Mouse (Mus musculus): ENCODE measurements around the gene Parp4.

Gene Parp4

DNA sequence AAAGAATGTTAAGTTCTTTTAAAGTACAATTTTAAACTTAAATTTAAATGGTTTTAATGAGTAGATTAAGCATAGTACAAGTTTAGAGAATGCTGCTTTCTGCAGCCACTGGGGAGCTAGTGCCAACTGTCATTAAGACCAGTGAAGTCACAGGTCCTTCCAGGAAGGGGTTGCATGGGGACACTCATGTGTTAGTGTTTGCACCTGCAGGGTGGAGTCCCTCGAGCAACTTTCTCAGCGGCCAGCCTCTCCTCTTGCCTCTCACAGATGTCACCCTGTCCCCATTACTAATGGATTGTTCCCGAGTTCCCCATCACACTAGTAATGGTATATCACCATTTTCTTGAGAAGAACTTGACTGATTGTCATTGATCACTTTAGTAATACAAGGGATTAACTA lies 37.8 kb downstream of the Parp4 start:
- DNase-seq (ENCODE audit: low spot score) = no peak

DNA sequence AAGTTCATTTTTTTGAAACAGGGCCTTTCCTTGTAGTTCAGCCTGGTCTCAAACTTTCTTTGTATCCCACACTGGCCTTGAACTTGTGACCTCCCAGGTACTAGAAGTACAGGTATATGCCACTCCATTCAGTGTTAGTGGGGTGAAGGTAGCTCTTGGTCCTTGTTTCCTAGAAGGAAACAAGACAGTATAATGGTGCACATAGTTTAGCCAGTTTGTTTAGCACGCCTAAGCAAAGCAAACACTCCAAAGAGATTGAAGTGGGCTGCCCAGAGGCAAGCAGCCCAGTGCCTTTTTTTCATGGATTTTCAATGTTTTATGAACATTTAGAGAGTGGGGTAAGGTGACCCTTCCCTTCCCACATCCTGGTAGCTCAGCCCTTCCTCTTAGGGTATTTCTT lies 42.1 kb downstream of the Parp4 start:
- no peak for DNase-seq (ENCODE audit: low spot score)

DNA sequence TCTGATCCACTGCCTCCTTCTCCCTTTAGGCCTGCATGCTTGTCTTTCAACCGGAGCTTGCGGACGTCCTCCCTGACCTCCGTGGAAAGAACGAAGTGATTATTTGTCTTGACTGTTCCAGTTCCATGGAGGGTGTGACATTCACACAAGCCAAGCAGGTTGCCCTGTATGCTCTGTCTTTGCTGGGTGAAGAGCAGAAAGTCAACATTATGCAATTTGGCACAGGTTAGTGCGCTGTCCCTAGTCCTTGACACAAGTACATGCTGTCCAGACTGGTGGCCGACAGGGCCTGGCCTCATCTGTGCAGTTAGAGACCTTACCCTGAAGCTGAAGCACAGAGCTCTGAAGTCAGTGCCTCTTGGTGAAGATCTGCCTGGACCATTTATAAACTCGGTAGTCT lies 45.0 kb downstream of the Parp4 start:
- DNase-seq (ENCODE audit: low spot score) = no peak

DNA sequence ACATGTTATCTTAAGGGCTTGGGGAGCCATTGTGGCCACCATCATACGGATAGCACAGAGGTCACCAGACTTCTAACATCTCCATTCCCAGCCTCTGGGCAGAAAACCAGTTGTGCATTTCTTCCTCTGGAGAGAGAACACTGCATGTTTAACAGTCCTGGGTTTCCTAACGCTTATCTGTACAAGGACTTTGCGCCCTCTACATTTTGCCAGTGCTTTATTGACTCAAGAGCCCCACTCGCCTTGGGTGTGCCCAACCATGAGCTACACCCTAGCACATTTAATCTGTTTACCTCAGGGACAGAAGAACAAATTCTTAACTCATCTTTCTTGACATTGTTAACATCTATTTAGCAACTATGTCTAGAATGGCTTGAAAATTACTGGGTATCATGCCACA lies 50.8 kb downstream of the Parp4 start:
- no peak for DNase-seq (ENCODE audit: low spot score)

DNA sequence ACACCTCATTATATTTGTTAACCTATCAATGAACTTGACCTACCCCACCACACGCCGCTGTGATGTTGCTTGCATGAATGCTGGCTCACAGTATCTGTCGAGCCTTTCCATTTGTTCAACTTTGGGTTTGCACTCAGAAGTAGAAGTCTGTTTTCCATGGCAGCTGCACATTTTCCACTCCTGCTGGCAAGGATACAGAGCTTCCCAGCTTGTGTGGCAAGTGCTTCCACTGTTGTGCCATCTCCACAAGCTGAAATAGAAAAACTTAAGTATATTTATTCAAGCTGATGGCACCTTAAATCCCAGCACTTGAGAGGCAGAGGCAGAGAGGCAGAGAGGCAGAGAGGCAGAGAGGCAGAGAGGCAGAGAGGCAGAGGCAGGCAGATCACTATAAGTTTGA lies 52.9 kb downstream of the Parp4 start:
- DNase-seq (ENCODE audit: low spot score) = no peak

DNA sequence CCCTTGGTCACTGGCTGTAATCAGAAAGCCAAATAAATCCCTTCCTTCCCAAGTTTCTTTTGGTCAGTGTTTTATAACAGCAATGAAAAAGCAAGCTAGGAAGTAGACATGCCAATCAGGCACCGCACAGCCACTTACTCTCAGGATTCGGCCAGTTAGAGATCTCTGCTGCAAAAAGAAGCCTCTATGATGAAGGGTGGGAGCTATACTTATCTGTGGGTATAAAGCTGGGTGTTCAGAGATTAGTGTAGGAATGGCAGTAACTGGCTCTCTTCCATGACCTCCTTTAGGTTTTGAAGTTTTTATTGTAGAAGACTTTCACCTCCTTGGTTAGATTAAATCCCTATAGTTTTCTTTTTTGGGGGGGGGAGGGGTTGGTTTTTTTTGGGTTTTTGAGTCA lies 55.7 kb downstream of the Parp4 start:
- DNase-seq (ENCODE audit: low spot score) = no peak

DNA sequence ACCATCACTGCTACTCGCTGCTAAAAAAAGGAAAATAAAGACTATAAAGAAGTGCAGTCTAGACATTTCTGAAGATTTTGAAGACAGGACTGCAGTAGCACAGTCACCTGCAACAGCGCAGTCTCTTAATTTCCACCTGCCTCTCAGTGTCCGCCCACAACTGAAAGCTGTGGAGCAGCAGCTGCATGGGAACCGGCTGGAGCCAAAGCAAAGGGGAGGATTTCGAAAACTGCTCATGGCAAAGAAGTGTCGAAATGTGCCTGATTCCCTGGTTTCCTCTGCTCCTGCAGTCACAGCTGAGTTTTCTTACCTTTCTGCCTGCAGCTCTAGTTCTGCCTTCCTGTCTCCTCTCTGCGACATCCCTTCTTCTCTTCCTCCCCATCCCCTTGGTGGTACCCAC lies 71.8 kb downstream of the Parp4 start:
- no peak for DNase-seq (ENCODE audit: low spot score)

DNA sequence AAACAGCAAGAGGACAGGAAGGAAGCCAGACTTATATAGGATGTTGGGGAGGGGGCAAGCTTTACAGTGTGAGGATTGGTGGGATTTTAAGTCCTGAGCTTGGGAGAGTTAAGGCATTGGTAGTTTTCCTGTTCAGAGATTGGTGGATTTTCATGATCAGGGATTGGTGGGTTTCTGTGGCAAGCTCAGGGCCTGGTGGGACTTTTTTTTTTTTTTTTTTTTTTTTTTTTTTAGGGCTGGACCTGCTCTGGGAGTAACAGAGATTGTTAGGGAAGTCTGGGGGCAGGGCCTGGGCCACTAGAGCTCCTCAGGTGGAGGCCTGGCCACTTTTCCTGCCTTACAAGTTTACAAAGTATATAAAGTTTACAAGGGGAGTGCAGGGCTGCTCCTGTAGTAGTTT lies 74.0 kb downstream of the Parp4 start:
- DNase-seq (ENCODE audit: low spot score) = no peak

DNA sequence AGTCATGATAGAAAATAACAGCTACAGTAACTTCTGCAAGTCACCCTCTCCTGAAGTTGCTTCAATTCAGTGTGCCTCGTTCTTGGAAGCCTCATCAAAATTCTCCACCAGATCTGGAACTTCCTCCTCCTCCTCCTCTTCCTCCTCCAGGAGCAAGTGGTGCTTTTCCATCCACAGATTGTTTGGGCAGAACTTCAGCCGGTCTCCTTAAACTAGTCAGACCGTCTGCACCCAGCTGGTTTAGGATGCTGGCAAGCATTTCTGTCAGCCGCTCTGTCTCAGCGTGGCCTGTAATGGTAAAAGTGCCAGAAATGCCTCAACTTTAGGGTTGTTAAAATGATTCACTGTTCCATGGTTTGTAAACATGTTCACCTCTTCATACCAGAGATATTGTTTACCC lies 90.2 kb downstream of the Parp4 start:
- no peak for DNase-seq (ENCODE audit: low spot score)

DNA sequence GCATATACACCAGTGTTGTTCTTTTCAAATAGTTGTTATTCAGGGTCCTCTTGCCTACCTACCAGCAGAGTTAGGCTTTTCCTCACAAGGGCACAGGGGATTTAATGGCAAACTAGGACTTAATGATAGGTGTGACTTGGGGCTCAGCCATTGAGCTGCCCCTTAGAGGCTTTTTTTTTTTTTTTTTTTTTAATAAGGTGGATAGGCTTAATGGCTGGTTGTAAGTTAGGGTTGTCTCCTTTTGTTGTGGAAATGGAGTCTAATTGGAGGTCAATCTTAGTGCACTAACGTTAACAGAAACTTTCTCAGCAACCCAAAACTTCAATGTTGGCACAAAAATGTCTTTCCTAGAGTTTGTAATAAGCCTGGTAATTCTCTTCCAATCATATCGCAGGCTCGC lies 91.5 kb downstream of the Parp4 start:
- no peak for DNase-seq (ENCODE audit: low spot score)

DNA sequence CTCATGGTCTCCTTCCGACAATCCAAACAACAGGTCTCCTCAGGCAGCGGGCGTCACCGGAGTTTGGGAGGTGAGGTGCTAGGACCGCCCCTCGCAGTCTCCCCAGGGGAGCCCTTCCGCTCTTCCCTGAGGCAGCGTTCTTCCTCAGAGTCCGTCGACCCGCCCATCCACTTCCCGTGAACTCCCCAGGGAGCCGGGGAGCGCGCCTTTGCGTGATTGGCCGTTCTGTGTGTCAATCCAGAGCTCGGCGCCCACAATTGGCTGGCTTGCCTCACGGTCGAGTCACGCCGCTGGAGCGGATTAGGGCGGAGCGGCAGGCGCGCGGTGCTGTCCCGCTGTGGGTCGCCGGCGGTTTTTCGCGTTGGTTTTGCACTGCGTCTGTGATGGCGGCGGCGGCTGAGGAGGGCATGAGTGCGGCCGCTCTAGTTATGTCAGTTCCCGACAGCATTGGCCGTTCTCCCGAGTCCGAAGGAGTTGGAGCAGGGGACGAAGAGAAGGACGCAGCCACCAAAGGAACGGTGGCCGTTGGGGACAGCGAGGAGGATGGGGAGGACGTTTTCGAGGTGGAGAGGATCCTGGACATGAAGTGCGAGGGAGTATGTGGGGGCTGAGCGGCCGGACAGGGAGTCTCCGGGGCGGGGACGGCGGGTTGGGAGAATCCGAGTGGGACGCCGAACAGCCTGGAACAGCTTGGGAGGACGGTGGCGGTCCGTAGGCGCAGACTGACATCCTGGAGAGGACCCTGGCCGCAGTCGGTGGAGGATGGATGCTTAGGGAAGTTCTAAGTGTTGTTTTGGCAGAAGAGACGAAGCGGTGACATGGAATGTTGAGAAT lies 92.8 kb downstream of the Parp4 start, which contains the start of gene Mphosph8:
Gene Mphosph8 (plus strand): TSS at position 280 of the 834 bp plus-strand sequence.
- DNase-seq (ENCODE audit: low spot score) = peak; percentile 99

DNA sequence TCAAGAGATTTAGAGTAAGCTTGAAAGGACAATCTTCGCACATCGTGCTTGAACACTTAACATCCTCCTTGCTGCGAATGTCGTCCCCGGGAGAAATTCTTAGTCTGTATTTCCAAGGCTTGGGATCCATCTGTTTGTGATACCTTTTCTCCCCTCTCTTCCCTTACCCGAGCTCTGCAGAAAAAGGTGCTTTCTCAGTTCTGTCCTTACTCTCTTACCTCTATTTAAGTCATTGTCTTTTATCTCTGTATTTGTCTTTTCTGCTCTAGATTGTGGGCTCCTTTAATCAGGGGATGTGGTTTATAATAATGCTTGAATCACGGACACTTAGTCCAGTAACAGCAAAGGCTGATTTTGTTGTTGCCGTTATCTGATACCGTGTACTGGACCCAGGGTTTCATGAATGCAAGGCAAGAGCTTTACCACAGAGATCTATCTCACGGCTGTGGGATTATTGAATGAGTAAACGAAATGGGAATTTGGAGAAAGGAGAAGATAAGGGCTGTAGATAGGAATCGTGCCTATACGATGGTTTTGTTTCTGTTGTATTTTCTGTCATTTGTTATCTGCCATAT lies 93.7 kb downstream of the Parp4 start:
- DNase-seq (ENCODE audit: low spot score) = no peak

DNA sequence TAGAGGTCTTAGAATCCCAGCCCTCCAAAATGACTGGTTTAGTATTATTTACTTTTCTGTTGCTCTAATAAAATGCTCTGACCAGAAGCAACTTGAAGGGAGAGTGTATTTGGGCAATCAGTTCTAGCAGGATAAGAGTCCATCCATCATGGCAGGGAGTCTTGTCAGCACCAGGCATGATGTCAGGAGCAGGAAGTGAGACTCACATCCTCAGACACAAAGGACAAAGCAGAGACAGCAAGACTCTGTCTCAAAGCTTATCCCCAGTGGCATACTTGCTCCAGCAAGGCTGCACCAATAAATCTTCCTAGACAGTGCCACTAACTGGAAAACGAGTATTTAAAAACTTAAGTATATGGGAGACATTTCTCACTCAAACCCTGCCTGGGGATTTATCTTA lies 110.0 kb downstream of the Parp4 start:
- DNase-seq (ENCODE audit: low spot score) = no peak

DNA sequence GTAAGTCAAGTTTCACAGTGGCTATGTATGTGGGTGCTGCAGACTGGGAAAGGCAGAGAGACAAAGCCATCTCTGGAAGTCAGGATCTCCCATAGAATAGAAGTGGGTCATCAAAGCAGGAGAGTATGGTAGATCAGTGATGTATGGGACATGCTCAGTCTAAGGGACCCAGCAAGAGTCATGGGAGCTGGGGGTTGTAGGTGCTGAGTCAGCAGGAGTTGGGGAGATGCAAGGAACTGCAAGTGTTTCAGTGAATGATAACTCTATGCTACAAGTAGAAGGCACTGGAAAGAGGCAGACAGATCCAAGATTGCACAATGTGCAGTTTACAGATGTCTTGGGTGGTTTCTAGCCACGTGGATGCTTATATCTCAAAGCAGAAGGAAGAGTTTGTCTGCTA lies 113.7 kb downstream of the Parp4 start:
- no peak for DNase-seq (ENCODE audit: low spot score)

DNA sequence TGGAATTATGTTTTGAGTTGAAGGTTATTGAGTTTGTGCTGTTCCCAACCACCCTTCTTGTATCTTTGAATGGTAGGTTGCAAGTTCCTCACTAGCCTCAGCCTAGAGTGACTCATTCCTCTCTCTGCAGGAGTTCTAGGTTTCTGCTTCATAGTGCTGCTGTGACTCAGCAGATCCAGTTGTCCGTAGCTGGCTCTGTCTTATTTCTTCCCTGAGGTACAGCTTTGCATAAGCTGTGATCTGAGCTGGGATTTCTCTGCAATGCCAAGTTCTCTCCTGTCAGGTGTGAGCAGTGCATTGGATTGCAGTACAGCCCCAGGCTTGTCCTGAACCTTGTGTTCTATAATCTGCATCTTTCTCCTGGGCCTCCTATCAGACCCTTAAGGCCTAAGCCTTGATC lies 114.3 kb downstream of the Parp4 start:
- DNase-seq (ENCODE audit: low spot score) = no peak

DNA sequence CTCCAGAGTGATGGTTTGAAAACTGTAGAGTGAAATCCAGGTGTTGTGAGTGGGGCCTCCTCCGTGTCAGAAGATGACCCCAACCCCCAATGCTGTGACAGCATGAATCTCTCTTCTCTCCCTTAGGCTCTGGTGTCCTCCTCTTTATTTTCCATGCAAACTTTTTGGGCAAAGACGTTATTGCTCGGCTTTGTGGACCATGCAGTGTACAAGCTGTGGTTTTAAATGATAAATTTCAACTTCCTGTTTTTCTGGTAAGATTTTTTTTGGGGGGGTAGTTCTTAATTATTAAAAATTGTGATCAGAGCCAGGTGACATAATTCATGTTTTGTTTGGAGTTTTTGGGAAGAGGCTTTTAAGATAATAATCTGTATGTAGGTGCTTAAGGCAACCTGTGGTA lies 120.1 kb downstream of the Parp4 start:
- no peak for DNase-seq (ENCODE audit: low spot score)

DNA sequence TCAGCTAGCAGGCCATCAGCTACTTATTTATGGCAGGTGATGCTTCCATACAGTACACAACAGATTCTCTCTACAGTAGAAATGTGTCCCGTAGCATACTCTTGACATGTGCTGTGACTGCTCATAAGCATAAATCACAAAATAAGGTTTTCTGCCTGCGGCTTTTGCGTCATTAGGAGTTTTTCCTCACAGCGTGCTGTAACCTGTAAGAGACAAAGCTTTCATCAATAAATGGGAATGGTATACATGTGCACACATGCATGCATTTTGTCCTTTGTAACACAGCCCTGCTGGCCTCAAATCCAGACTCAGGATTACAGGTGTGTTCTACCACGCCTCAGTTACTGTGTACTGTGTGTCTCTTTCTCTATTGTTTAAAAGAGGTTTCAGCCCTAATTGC lies 122.4 kb downstream of the Parp4 start:
- DNase-seq (ENCODE audit: low spot score) = no peak

DNA sequence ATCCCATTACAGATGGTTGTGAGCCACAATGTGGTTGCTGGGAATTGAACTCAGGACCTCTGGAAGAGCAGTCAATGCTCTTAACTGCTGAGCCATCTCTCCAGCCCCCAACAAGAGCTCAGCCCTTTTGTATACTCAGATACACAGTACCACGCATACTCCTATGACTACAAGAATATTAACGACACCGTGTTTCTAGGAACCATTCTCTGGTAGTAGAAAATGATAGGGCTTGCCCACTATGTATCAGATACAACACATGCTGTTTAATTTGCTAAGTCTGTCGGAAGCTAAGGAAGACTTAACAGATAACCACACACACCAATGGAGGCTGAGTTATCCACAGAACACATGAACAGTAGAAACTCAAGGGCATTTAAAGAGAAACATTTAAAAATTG lies 127.2 kb downstream of the Parp4 start:
- no peak for DNase-seq (ENCODE audit: low spot score)

DNA sequence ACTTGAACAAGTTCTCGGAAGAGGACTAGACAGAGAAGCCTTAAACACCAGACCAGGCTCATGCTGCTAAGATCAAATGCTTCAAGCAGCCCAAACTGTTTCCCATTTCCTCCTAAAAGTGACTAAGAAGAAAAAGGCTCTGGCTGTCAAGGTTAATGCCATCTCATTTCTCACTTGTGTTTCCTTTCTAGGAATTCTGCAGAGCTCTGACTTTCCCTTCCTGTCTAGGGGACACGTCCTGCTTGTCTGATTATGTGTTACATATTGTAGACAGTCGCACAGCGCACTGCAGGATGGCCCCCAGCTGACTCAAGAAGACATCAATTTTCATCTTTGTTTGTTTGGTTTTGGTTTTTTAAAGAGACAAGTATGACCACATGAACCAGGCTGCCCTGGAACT lies 130.3 kb downstream of the Parp4 start:
- DNase-seq (ENCODE audit: low spot score) = no peak
